Mouse (Mus musculus) hindbrain, embryonic 11.5 days (tissue): ENCODE results near the gene Maea. TPM values are rescaled to one million over a fixed set of nuclear protein-coding genes. Genes with fewer than 3 reads are reported as not detected.
A peak's percentile ranks its signal among the peaks of the same experiment; 100 is the strongest.
"Not testable (repeated sequence)": the region's sequence is repeated elsewhere in the genome, so short reads cannot be mapped to it uniquely, and the experiment has no call there.

ENCODE experiments used
- ATAC-seq: fragments of 200-750 bp; cut with Nextera tagmentation; 2 replicates; pipeline ENCODE4 v1.8.0; 2017; ENCODE audit warnings: mild to moderate bottlenecking, moderate TSS enrichment, moderate library complexity; ENCODE audit not compliant: low FRiP score
- DNase-seq: peaks from one replicate; pipeline ENCODE4 v3.0.0-alpha.2; 2015; ENCODE audit warnings: low spot score
- H3K27ac ChIP-seq: fragments of 300-500 bp; sonication (generic); 2 replicates; pipeline ENCODE4 v1.5.1; 2014; ENCODE audit warnings: mild to moderate bottlenecking, low read depth, low read length
- H3K27me3 ChIP-seq: fragments of 300-500 bp; sonication (generic); 2 replicates; pipeline ENCODE4 v1.6.1; 2014; ENCODE audit warnings: mild to moderate bottlenecking, low read length, moderate library complexity, mixed read lengths; ENCODE audit not compliant: control insufficient read depth, insufficient read depth
- H3K36me3 ChIP-seq: fragments of 300-500 bp; sonication (generic); 2 replicates; pipeline ENCODE4 v1.6.1; 2014; ENCODE audit warnings: mild to moderate bottlenecking, low read length, moderate library complexity, mixed read lengths; ENCODE audit not compliant: control insufficient read depth, insufficient read depth
- H3K4me1 ChIP-seq: fragments of 300-500 bp; sonication (generic); replicated peaks from 2 replicates; pipeline ENCODE4 v1.6.1; 2014; ENCODE audit warnings: low read length, mixed read lengths; ENCODE audit not compliant: control insufficient read depth, insufficient read depth
- H3K4me2 ChIP-seq: fragments of 300-500 bp; sonication (generic); replicated peaks from 2 replicates; pipeline ENCODE4 v1.6.1; 2014; ENCODE audit warnings: mild to moderate bottlenecking, low read depth, low read length
- H3K4me3 ChIP-seq: fragments of 300-500 bp; sonication (generic); 2 replicates; pipeline ENCODE4 v1.5.1; 2014; ENCODE audit warnings: low read depth, low read length
- H3K9ac ChIP-seq: fragments of 300-500 bp; sonication (generic); 2 replicates; pipeline ENCODE4 v1.6.1; 2014; ENCODE audit warnings: low read depth, low read length
- H3K9me3 ChIP-seq: fragments of 300-500 bp; sonication (generic); 2 replicates; pipeline ENCODE4 v1.6.1; 2016; ENCODE audit warnings: low read length; ENCODE audit not compliant: control insufficient read depth
- WGBS: fragments of 180-500 bp; shearing (Covaris S2); extraction: QIAGEN DNeasy Blood & Tissue Kit; methylation state at CpG from one replicate; pipeline ENCODE4 v1.1.7; 2014; 5-methylcytosine and 5-hydroxymethylcytosine counted together
- polyA plus RNA-seq: library from polyadenylated mRNA; unstranded; fragments of >200 nt; fragmentation: Nextera tagmentation; extraction: Ambion mirVana; gene quantifications from 2 replicates; pipeline ENCODE4 v1.2.1, GENCODE M21; 2014

Maea gene
- polyA plus RNA-seq, 1 experiment from 2014 or later: 133 TPM

GRCm38 (mm10) chr5:33335977-33336360 lies 660 bp downstream of the Maea start:
- peaks cover 6% of the 10 kb centered on the region for H3K4me1 ChIP-seq
- peak overlapping the region; percentile 100 for H3K4me3 ChIP-seq
- no peaks in the 10 kb centered on the region for H3K36me3 ChIP-seq
- H3K27me3 ChIP-seq: no peaks in the 10 kb centered on the region
- DNase-seq: peak; percentile 60
- under 1% methylated on average over 28 of the region's 31 CpGs for WGBS
- H3K27ac ChIP-seq: peak overlapping the region; percentile 67
- H3K9ac ChIP-seq: peak overlapping the region; percentile 97
- peak overlapping the region; percentile 91 for H3K4me2 ChIP-seq
- H3K9me3 ChIP-seq: no peaks in the 10 kb centered on the region
- no peak for ATAC-seq

GRCm38 (mm10) chr5:33337206-33337605 lies 1.9 kb downstream of the Maea start:
- Histone ChIP-seq H3K27me3 (no peaks in the 10 kb centered on the region), H3K4me1 (peaks cover 6% of the 10 kb centered on the region)

GRCm38 (mm10) chr5:33341165-33341564 lies 5.9 kb downstream of the Maea start:
- H3K9ac ChIP-seq: no peak overlapping the region
- H3K27me3 ChIP-seq: no peaks in the 10 kb centered on the region
- no peaks in the 10 kb centered on the region for H3K36me3 ChIP-seq
- DNase-seq (no peak), ATAC-seq (no peak)
- no peaks in the 10 kb centered on the region for H3K9me3 ChIP-seq
- H3K4me1 ChIP-seq: peaks cover 6% of the 10 kb centered on the region
- H3K4me3 ChIP-seq: no peak overlapping the region
- no peak overlapping the region for H3K4me2 ChIP-seq
- 89% methylated on average over 6 of the region's 6 CpGs for WGBS
- H3K27ac ChIP-seq: no peak overlapping the region

More at GRCm38 (mm10) chr5:33337206-33337605, 1.9 kb downstream of the Maea start:
- 84% methylated on average over 8 of the region's 8 CpGs for WGBS
- DNase-seq (no peak), ATAC-seq (no peak)
- no peak overlapping the region for H3K4me3 ChIP-seq
- H3K9ac ChIP-seq: no peak overlapping the region
- no peaks in the 10 kb centered on the region for H3K36me3 ChIP-seq
- no peaks in the 10 kb centered on the region for H3K9me3 ChIP-seq
- H3K27ac ChIP-seq: no peak overlapping the region
- no peak overlapping the region for H3K4me2 ChIP-seq

- 72% methylated on average over 3 of the region's 3 CpGs for WGBS
Measured at GRCm38 (mm10) chr5:33342248-33342647, 6.9 kb downstream of the Maea start.

GRCm38 (mm10) chr5:33342821-33343220 lies 7.5 kb downstream of the Maea start:
- ATAC-seq (no peak), DNase-seq (no peak)
- Histone ChIP-seq H3K4me2 (no peak overlapping the region), H3K27me3 (no peaks in the 10 kb centered on the region), H3K9me3 (no peaks in the 10 kb centered on the region), H3K4me1 (no peaks in the 10 kb centered on the region; the same call in 1 of the 2 replicates), H3K9ac (no peak overlapping the region), H3K36me3 (no peaks in the 10 kb centered on the region), H3K27ac (no peak overlapping the region), H3K4me3 (no peak overlapping the region)

More at GRCm38 (mm10) chr5:33342248-33342647, 6.9 kb downstream of the Maea start:
- H3K9ac ChIP-seq, H3K4me2 ChIP-seq, H3K27ac ChIP-seq, H3K27me3 ChIP-seq, ATAC-seq, H3K9me3 ChIP-seq, H3K4me1 ChIP-seq, DNase-seq, H3K4me3 ChIP-seq, H3K36me3 ChIP-seq: not testable (repeated sequence)

GRCm38 (mm10) chr5:33343571-33343970 lies 8.3 kb downstream of the Maea start:
- Histone ChIP-seq H3K36me3 (no peaks in the 10 kb centered on the region), H3K4me1 (no peaks in the 10 kb centered on the region), H3K9me3 (no peaks in the 10 kb centered on the region), H3K9ac (no peak overlapping the region), H3K27ac (no peak overlapping the region), H3K4me2 (no peak overlapping the region), H3K4me3 (no peak overlapping the region), H3K27me3 (no peaks in the 10 kb centered on the region)
- DNase-seq (no peak), ATAC-seq (no peak)

GRCm38 (mm10) chr5:33344070-33344469 lies 8.8 kb downstream of the Maea start:
- ATAC-seq: no peak
- WGBS: 96% methylated on average over 3 of the region's 3 CpGs
- no peak overlapping the region for H3K4me3 ChIP-seq
- no peaks in the 10 kb centered on the region for H3K4me1 ChIP-seq
- H3K9me3 ChIP-seq: no peaks in the 10 kb centered on the region
- DNase-seq: no peak
- H3K4me2 ChIP-seq: no peak overlapping the region
- no peaks in the 10 kb centered on the region for H3K27me3 ChIP-seq
- H3K27ac ChIP-seq: no peak overlapping the region
- H3K9ac ChIP-seq: no peak overlapping the region
- H3K36me3 ChIP-seq: no peaks in the 10 kb centered on the region

GRCm38 (mm10) chr5:33347620-33348019 lies 12.3 kb downstream of the Maea start:
- Histone ChIP-seq H3K9me3 (no peaks in the 10 kb centered on the region), H3K4me1 (no peaks in the 10 kb centered on the region), H3K27me3 (no peaks in the 10 kb centered on the region), H3K9ac (no peak overlapping the region), H3K27ac (no peak overlapping the region), H3K4me3 (no peak overlapping the region), H3K36me3 (no peaks in the 10 kb centered on the region), H3K4me2 (no peak overlapping the region)
- WGBS: 82% methylated on average over 3 of the region's 3 CpGs
- ATAC-seq (no peak), DNase-seq (no peak)

- Histone ChIP-seq H3K9ac (no peak overlapping the region), H3K4me1 (no peaks in the 10 kb centered on the region), H3K4me2 (no peak overlapping the region), H3K36me3 (no peaks in the 10 kb centered on the region), H3K27ac (no peak overlapping the region), H3K9me3 (no peaks in the 10 kb centered on the region), H3K4me3 (no peak overlapping the region), H3K27me3 (no peaks in the 10 kb centered on the region)
- no peak for ATAC-seq
- WGBS: 95% methylated on average over 5 of the region's 5 CpGs
- no peak for DNase-seq
Measured at GRCm38 (mm10) chr5:33349205-33349604, 13.9 kb downstream of the Maea start.
